ENCODE assay signal across 9 mouse cellular contexts in the genomic region with DNA sequence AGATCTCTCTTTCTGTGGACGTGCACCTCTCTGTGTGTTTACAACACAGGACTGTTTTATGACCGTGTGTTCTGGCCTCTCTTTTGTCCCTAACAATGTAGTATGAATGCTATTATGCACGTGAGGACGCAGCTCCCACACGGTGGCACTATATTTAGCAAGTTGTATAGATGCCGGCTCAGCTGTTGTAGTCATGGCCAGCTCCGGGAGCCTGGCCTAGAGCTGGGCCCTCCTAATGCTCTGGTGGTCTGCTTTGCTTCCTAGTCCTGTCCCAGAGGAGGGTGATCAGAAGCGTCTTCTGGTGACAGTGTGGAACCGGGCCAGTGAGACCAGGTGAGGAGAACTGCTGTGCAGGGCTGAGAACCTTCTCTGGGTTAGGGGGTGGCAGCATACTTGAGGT. TPM values are rescaled to one million over a fixed set of nuclear protein-coding genes. Genes with fewer than 3 reads are reported as not detected.
A peak's percentile ranks its signal among the peaks of the same experiment; 100 is the strongest.
DNase-seq lines count a peak whose midpoint lies in the region; ATAC-seq and TF ChIP-seq lines count a peak whose summit lies in the region.
"Had no signal": no experiment of that assay in that cellular context is flagged by ENCODE, and none has a peak within 500 bp of the region (broad histone marks: within the 10 kb centered on the region; RNA-seq: fewer than 3 reads in every experiment).

No protein-coding gene starts in this region.

- no peak for DNase-seq in gastrocnemius, adult 2 months
- no peak for DNase-seq in gastrocnemius, postnatal 25 days
- DNase-seq in lung, postnatal 10 days, result no peak
- no peak for DNase-seq in left cerebral cortex, adult 8-10 months (ENCODE audit: low spot score in 2 of 2)
- DNase-seq in adrenal gland, postnatal 10 days, result no peak

- TF ChIP-seq CTCF in gastrocnemius, adult 2 months (IDR thresholded peaks at IDR 0.05), result peak; percentile 26; the same call in 1 of the 2 replicates

- ATAC-seq in lung, embryonic 16.5 days (ENCODE audit: low read depth), result peak; percentile 54
- peak; percentile 53 for ATAC-seq in hindbrain, embryonic 15.5 days (ENCODE audit: low FRiP score, low read depth)
- ATAC-seq in neural tube, embryonic 13.5 days (ENCODE audit: low read depth), result peak; percentile 48

- no peak overlapping the region for H3K4me3 ChIP-seq in gastrocnemius, adult 2 months
- H3K4me3 ChIP-seq in lung, embryonic 16.5 days (ENCODE audit: low read length), result no peak overlapping the region
- no peak overlapping the region for H3K4me3 ChIP-seq in hindbrain, embryonic 15.5 days
- H3K4me3 ChIP-seq in neural tube, embryonic 13.5 days, result no peak overlapping the region
- H3K4me3 ChIP-seq: liver, embryonic 15.5 days had no signal

- 45% methylated on average over 9 of the region's 9 CpGs for WGBS in lung, embryonic 16.5 days
- 19% methylated on average over 9 of the region's 9 CpGs for WGBS in hindbrain, embryonic 15.5 days
- WGBS in neural tube, embryonic 13.5 days, result 21% methylated on average over 9 of the region's 9 CpGs

- peak overlapping the region; percentile 24 for H3K27ac ChIP-seq in gastrocnemius, adult 2 months
- peak overlapping the region; percentile 50 for H3K27ac ChIP-seq in lung, embryonic 16.5 days (ENCODE audit: low read length)
- H3K27ac ChIP-seq in hindbrain, embryonic 15.5 days (replicated peaks), result peak overlapping the region; percentile 27
- H3K27ac ChIP-seq in neural tube, embryonic 13.5 days (replicated peaks), result peak overlapping the region; percentile 68
- H3K27ac ChIP-seq: liver, embryonic 15.5 days had no signal

- H3K27me3 ChIP-seq in lung, embryonic 16.5 days (ENCODE audit: control insufficient read depth, insufficient read depth, low read depth, low read length), result no peaks in the 10 kb centered on the region
- H3K27me3 ChIP-seq in hindbrain, embryonic 15.5 days, result no peaks in the 10 kb centered on the region
- no peaks in the 10 kb centered on the region for H3K27me3 ChIP-seq in neural tube, embryonic 13.5 days
- H3K27me3 ChIP-seq: liver, embryonic 15.5 days had no signal

- peaks cover 11% of the 10 kb centered on the region; the same call in 1 of the 2 replicates for H3K4me1 ChIP-seq in lung, embryonic 16.5 days (replicated peaks; ENCODE audit: control insufficient read depth, insufficient read depth, low read length)
- H3K4me1 ChIP-seq in hindbrain, embryonic 15.5 days (replicated peaks), result peaks cover 41% of the 10 kb centered on the region
- H3K4me1 ChIP-seq in neural tube, embryonic 13.5 days (replicated peaks), result peaks cover 55% of the 10 kb centered on the region
- H3K4me1 ChIP-seq: liver, embryonic 15.5 days had no signal

- no peaks in the 10 kb centered on the region for H3K36me3 ChIP-seq in lung, embryonic 16.5 days (ENCODE audit: control insufficient read depth, insufficient read depth, low read length)
- H3K36me3 ChIP-seq in hindbrain, embryonic 15.5 days, result no peaks in the 10 kb centered on the region
- no peaks in the 10 kb centered on the region for H3K36me3 ChIP-seq in neural tube, embryonic 13.5 days
- H3K36me3 ChIP-seq: liver, embryonic 15.5 days had no signal

- no peaks in the 10 kb centered on the region for H3K9me3 ChIP-seq in lung, embryonic 16.5 days (ENCODE audit: control insufficient read depth, low read length)
- no peaks in the 10 kb centered on the region for H3K9me3 ChIP-seq in hindbrain, embryonic 15.5 days
- no peaks in the 10 kb centered on the region for H3K9me3 ChIP-seq in neural tube, embryonic 13.5 days
- H3K9me3 ChIP-seq: liver, embryonic 15.5 days had no signal

- no peak overlapping the region for H3K4me2 ChIP-seq in lung, embryonic 16.5 days (ENCODE audit: low read depth, low read length)
- no peak overlapping the region for H3K4me2 ChIP-seq in hindbrain, embryonic 15.5 days
- no peak overlapping the region for H3K4me2 ChIP-seq in neural tube, embryonic 13.5 days
- H3K4me2 ChIP-seq: liver, embryonic 15.5 days had no signal

- H3K9ac ChIP-seq in lung, embryonic 16.5 days (ENCODE audit: low read length), result 0 out of 2 replicates have a peak overlapping the region, but pooled peaks have one; percentile 8
- H3K9ac ChIP-seq in hindbrain, embryonic 15.5 days, result 0 out of 2 replicates have a peak overlapping the region, but pooled peaks have one; percentile 14
- H3K9ac ChIP-seq in neural tube, embryonic 13.5 days, result no peak overlapping the region
- H3K9ac ChIP-seq: liver, embryonic 15.5 days had no signal

- intact Hi-C loops in gastrocnemius, adult 2 months (cut with DNase I), result no loop called here

RNA-seq across cellular contexts. Expression of a gene that starts 47.7 kb away (rescaled TPM):
- 10 to 100 TPM in 1 of 2 experiments, 1 to 10 TPM in 1; 8.6 to 10.3 TPM for total RNA-seq in gastrocnemius, adult 2 months (2021)
- 10 to 100 TPM; 10.5 to 11.2 TPM for total RNA-seq in gastrocnemius, postnatal 25 days (2021)
- 57.4 and 66.1 TPM in 2 replicates for polyA plus RNA-seq in lung, embryonic 16.5 days (2015; fragmentation: Nextera tagmentation; extraction: Ambion mirVana)
- polyA plus RNA-seq in hindbrain, embryonic 15.5 days (2015; fragmentation: Nextera tagmentation; extraction: Ambion mirVana), result 63.5 and 69.3 TPM in 2 replicates
- 71.4 and 79.0 TPM in 2 replicates for polyA plus RNA-seq in neural tube, embryonic 13.5 days (2015; fragmentation: Nextera tagmentation; extraction: Ambion mirVana)
- total RNA-seq in left cerebral cortex, adult 8-10 months (2022), result 10 to 100 TPM; 30.4 to 34.1 (median 32.8) TPM
- total RNA-seq in adrenal gland, postnatal 10 days (2021), result 10 to 100 TPM; 37.0 to 58.7 TPM
